Mouse (Mus musculus): ENCODE measurements at regions not wholly inside any gene's neighbourhood (a gene's known extent, or its start where the extent isn't known, plus 50 kb on each side); places are given as distances from the start of the nearest gene placed in this dataset.

- TF ChIP-seq GATA4 (IDR thresholded peaks at IDR 0.05; ENCODE audit: insufficient replicate concordance, low read length) = no peak
Observed at GRCm38 (mm10) chr17:9817056-9817455, 147.5 kb upstream of the Pabpc6 start.

- TF ChIP-seq GATA4 (IDR thresholded peaks at IDR 0.05; ENCODE audit: insufficient replicate concordance, low read length) = no peak
Observed at GRCm38 (mm10) chr17:9797069-9797468, 127.6 kb upstream of the Pabpc6 start.

GRCm38 (mm10) chr17:9796225-9796988 lies 126.9 kb upstream of the Pabpc6 start:
- no peak for TF ChIP-seq GATA4 (IDR thresholded peaks at IDR 0.05; ENCODE audit: insufficient replicate concordance, low read length)

DNA sequence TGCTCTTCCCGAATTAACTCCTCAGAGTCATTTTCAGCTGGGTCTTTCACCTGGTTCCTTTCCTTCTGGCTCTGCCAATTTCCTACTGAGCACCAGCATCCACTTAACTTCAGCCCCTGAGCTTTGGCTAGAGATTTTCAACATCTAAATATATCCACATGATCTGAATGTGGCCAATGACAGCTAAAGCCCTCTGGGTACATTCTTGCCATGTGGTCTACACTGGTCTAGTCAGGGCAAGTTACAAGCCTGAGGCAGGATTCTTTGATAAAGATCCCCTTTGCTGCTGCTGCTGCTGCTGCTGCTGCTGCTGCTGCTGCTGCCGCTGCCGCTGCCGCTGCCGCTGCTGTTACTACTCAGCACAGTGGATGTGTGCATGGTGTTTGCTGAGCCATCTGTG lies 109.3 kb upstream of the Pabpc6 start:
- no peak for TF ChIP-seq GATA4 (IDR thresholded peaks at IDR 0.05; ENCODE audit: insufficient replicate concordance, low read length)

DNA sequence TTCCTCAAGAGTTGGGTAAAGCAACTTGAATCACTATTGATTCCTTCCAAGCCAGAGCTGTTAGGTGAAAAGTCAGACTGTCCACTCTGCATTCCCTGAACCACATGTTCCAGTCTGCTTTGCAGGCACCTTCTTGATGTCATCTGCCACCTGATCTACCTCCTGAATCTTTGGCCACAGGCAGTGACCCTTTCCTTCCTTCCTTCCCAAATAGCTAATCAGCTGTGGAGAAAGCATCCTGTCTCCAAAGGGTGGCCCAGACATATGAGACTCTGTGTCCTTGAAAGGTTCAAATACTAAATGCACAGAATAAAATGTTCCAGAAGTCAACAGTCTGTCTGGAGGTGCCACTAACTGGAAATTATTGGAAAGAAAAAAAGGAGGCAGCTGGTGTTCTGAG lies 107.6 kb upstream of the Pabpc6 start:
- TF ChIP-seq GATA4 (IDR thresholded peaks at IDR 0.05; ENCODE audit: insufficient replicate concordance, low read length) = peak; percentile 71; the same call in 1 of the 2 replicates

- TF ChIP-seq GATA4 (IDR thresholded peaks at IDR 0.05; ENCODE audit: insufficient replicate concordance, low read length) = no peak
Observed at GRCm38 (mm10) chr17:9776286-9777016, 106.9 kb upstream of the Pabpc6 start.

DNA sequence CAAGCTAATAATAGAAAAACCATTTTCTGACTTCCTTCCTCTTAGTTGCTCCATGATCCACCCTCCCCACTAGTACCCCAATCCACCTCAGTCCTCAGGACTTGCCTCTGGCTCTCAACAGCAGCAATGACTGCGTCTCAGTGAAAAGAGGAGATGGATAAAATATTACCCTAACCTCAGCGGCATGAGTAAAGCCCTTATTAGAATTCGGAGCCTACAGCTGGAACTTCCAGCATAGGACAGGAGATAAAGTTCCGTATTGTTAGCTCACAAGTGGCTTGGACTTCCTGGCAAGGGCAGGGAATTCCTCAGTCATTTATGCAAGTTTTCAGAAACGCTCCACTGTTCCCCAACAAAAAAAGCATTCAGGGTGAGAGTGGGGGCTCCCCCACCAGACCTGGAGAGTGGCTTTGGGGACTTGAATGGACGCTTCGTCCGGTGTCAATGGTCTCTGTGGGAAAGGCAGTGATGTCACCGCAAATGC lies 106.2 kb upstream of the Pabpc6 start:
- no peak for TF ChIP-seq GATA4 (IDR thresholded peaks at IDR 0.05; ENCODE audit: insufficient replicate concordance, low read length)

GRCm38 (mm10) chr17:9774740-9775629 lies 105.5 kb upstream of the Pabpc6 start:
- TF ChIP-seq GATA4 (IDR thresholded peaks at IDR 0.05; ENCODE audit: insufficient replicate concordance, low read length) = no peak

DNA sequence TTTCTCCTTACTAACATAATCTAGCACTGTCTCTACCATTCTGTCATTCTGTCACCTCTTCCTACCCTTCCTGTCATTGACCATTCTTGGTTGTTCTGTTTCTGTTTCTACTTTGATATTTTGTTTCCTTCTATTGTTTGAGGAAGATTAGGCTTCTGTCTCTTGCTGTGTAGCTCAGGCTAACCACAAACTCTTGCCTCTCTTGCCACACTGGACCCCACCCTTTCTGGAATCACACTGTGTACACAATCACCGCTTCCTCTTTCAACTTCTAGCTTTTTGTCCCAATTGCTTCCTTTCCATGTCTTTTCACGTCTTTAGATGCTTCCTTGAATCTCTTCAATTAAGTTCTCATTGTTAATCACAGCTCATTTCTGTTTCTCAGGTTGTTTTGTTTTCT lies 104.2 kb upstream of the Pabpc6 start:
- no peak for TF ChIP-seq GATA4 (IDR thresholded peaks at IDR 0.05; ENCODE audit: insufficient replicate concordance, low read length)

DNA sequence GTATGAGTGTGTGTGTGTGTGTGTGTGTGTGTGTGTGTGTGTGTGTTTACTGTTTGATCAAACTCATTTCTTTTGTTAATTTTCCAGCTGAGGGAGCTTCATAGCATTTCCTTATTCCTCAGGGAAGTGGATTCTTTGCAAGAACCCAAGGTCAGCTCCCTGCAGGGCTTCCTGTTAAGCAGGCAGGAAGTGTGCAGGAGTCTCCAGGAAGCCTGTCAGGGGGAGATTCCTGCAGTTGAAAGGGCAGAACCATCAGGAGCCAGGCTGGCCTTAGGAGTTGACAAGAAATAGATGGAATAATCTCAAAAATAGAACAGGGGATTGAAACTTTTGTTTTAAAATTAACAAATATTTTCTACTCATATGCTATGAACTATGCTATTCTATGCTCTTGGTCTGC lies 98.8 kb upstream of the Pabpc6 start:
- peak; percentile 60; the same call in 1 of the 2 replicates for TF ChIP-seq GATA4 (IDR thresholded peaks at IDR 0.05; ENCODE audit: insufficient replicate concordance, low read length)

GRCm38 (mm10) chr17:9765680-9766250 lies 96.2 kb upstream of the Pabpc6 start:
- TF ChIP-seq GATA4 (IDR thresholded peaks at IDR 0.05; ENCODE audit: insufficient replicate concordance, low read length) = no peak

DNA sequence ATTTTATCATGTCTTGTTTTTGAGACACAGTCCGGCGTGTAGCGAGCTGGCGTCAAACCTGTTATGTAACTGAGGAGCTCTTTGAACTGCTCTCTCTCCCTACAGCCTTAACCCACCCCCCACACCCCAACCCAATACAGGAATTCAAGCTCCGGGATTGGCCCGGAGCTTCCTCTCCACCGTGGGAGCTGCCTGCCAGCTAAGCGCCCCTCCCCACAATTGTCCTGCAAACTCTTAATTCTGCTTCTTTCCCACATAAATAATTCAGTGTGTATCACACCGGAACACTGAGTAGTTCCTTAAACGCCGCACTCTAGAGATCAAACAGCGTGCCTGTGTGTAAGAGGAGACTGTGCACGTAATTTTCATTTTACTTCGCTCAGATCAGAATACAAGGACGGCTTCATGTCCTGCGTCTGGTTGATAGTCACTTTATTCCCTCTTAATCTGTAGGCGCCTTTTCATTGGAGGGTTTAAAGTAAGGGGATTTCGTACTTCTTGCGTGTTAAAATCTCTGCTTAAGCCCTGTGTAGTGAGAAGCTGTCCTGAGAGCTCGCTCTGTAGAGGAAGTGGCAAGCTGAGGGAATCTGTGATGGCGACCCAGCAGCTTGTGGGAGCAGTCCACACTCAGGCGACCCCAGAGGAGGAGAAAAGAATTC lies 95.3 kb upstream of the Pabpc6 start:
- no peak for TF ChIP-seq GATA4 (IDR thresholded peaks at IDR 0.05; ENCODE audit: insufficient replicate concordance, low read length)

GRCm38 (mm10) chr17:9764041-9764606 lies 94.6 kb upstream of the Pabpc6 start:
- no peak for TF ChIP-seq GATA4 (IDR thresholded peaks at IDR 0.05; ENCODE audit: insufficient replicate concordance, low read length)

DNA sequence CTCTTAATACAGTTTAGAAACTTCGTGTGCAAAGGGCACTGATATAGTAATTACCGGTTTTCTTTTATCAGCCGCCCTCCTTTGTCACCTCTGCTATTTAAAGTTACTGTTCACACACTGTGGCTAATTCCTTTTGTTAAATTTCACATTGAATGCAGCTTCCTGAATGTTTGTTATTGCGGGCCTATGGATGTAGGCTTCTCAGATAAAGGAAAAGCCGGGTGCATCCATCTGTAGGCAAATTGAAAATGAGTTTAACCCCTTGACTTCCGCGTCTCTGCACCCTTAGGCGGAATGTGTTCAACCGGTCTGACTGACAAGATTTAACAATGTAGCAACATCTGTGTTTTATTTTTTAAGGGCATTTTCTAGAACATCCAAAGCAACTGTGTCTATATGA lies 93.6 kb upstream of the Pabpc6 start:
- no peak for TF ChIP-seq GATA4 (IDR thresholded peaks at IDR 0.05; ENCODE audit: insufficient replicate concordance, low read length)

Measured in liver, adult (tissue).